Mouse (Mus musculus) adrenal gland, adult 8-10 months (tissue): ENCODE measurements at regions not wholly inside any gene's neighbourhood (a gene's known extent, or its start where the extent isn't known, plus 50 kb on each side); places are given as distances from the start of the nearest gene placed in this dataset.
"Not testable (repeated sequence)": the region's sequence is repeated elsewhere in the genome, so short reads cannot be mapped to it uniquely, and the experiment has no call there.

Experiments
- DNase-seq: peaks from one replicate; pipeline ENCODE4 v3.0.0; 2022

- DNase-seq, result no peak
These were observed 515.7 kb upstream of the Stxbp6 start for GRCm38 (mm10) chr12:45590191-45590590.

DNA sequence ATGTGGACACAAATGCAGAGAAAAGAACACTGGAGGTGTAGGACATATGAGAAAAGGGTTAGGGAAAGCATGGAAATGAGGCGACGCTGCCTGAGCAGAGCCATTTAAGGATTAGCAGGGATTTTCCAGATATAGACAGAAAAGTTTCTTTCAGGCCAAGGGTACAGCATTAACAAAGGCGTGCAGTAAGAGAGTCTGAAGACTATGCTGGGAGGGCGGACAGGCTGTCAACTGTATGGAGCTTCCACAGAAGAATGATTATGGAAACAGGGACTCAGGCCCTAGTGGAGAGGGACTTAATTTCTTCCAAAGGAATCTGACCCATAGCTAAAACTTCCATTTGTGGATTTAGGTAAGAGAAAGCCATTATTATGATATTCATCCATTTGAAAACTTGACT is 511.3 kb upstream of the Stxbp6 start:
- no peak for DNase-seq

- no peak for DNase-seq
These were observed 489.0 kb upstream of the Stxbp6 start for GRCm38 (mm10) chr12:45563325-45564030.

DNA sequence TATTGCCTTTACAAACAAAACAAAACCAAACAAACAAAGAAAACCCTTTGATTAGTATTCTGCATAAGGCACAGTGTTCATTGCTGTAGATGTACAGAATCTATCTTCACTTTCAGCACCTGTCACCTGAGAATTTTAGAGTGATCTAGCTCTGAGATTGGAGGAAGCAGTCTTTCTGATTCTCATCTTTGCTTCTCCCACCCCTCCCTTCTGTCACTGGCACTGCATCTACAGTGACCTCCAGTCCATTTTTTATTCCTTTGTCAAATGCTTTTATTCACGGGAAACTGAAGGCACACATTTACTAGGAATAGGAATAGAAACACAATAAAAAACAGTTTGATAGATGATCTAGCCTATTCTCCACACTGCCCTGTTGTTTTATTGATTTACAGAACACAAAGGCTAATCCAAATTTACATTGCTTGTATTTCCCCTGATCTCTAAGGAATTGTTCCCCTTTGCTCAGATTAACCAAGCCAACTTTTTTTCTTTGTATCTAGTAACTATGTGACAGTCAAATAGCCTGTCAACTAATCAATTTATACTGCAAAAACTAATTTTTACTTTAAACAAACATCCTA is 488.2 kb upstream of the Stxbp6 start:
- no peak for DNase-seq

DNA sequence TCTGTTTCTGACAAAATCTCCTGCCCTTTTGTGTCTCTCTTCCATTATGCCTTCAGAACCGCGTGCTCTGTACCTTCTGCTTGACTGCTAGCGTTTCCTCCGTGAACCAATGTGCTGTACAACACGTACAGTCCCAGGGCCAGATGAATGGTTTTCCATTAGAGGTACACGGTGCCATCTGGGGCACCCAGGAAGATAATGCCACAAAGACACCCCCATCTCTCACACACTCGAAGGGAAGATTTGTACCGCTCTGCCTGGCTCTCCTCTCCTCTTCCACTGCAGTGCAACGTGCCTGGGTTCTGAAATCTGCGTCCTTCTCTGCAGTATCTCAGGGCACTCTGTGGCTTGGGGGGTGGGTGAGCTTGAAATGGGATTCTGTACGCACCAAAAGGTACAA is 487.4 kb upstream of the Stxbp6 start:
- DNase-seq, result no peak

GRCm38 (mm10) chr12:45561362-45561761 is 486.9 kb upstream of the Stxbp6 start:
- no peak for DNase-seq

- DNase-seq, result not testable (repeated sequence)
These were observed 475.4 kb upstream of the Stxbp6 start for GRCm38 (mm10) chr12:45549906-45550305.

DNA sequence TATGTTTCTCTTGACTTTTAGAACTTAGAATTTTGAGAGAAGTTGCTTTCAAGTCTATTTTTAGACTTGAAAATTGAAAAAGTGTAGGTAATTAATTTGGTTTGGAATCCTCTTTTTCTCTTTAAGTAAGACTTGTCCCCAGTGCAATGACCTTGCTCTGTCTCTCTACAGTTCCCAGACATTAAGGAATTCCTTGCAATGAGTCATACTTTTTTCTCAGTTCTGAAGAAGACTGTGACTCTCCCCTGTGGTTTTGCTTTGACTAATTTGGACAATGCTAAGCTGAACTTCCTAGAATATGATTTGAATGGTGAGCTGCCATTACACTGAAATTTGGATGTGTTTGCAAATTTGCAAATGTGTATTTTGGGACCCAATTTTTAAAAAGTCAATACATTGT is 445.0 kb upstream of the Stxbp6 start:
- no peak for DNase-seq

GRCm38 (mm10) chr12:45514459-45514858 is 439.9 kb upstream of the Stxbp6 start:
- DNase-seq, result no peak

DNA sequence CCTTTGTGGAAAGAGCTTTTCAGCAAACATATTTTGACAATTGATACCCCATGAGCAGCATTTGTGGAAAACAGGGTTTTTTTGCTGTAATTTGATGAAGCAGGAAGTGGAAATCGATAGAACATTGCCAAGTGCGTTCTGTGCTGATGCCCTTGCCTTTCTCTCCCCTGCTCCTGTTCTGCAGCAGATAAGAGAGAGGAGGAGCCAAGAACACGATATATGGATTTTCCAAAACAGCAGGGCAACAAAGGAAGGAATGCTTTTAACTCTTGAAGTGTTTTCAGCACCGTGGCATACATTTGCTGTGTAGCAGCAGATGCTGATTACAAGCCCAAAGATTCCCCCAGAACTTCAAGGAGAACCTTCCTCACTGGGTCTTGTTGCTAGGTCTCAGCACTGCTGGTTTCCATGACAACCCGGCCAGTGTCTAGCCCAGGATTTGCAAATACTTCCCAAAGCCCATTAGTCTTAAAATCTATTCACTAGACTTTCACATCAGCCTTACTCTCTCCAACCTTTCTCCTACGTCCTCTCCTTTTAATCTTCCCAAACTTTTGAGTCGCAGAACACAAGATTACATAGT is 433.0 kb upstream of the Stxbp6 start:
- no peak for DNase-seq

- no peak for DNase-seq
These were observed 425.3 kb upstream of the Stxbp6 start for GRCm38 (mm10) chr12:45499834-45500233.

DNA sequence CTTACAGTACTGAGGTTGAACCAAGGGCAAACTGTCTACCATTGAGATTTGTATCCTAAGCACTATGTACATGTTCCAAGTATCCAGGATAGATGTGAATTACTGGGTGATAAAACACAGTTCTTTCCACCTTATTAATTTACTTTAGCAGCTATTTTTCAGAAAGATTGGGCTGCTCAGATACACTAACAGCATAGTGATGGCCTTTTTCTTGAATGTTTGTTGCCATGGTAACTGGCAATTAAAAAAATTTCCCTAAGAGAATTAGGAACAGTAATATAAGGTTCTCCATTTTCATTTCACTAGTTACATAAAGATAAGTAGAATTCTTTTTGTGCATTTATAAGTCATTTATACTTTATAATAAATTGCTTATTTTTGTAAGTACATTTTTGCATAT is 423.7 kb upstream of the Stxbp6 start:
- DNase-seq, result no peak

- no peak for DNase-seq
These were observed 414.5 kb upstream of the Stxbp6 start for GRCm38 (mm10) chr12:45489029-45489428.

DNA sequence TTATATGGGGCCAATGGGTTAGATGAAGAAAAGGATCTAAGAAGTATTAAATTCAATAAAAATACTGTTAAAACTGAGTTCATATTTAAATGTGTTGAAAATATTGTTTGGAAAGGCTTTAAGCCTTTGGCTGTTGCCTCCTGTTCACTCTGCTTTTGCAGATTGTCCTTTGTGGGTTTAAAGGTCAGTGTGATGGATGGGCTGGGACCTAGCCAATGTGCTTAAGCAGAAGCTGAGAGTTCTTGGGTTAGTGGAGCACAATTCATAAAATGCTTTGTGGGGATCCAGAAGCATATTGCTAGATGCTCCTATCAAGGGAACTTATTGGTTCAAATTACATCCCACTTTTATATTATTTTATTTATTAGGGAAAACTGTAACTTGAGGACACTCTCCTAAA is 402.4 kb upstream of the Stxbp6 start:
- peak; percentile 11 for DNase-seq

DNA sequence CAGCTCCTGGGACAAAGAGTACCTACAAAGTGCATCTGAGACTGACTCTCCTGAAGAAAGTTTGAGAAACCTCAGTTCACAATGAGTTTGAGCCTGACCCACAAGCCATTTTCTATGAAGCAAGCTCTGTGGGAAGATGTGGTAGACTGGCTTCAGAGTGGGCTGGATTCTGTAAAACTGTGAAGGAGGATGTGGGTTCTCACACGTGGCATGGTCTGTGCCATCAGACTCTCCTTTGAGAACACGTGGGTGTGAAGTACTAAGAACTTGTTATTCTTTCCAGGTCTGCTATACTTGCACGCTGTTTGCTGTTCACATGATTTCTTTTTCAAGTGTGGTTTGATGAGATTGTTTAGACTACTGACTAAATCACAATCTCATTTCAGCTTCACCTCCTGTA is 393.6 kb upstream of the Stxbp6 start:
- DNase-seq, result no peak

- no peak for DNase-seq
These were observed 392.5 kb upstream of the Stxbp6 start for GRCm38 (mm10) chr12:45467058-45467457.

DNA sequence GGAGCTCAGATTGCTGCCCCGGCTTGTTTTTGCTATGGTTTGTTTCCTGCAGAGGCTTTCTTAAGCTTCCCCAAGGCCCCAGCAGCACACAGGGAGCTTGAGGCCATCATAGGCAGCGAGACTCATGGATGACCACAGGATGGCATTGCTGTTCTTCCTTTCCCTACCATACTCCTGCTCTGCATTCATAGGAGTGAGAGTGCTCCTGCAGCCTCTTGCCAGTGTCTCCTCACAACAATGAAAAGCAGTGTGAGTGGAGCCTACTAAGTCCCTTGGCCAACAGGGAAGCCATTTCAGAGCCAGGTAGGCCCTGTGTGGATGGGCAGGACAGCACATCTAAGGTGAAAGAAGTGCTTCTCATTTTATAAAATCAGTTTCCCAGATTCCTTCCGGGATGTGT is 391.6 kb upstream of the Stxbp6 start:
- DNase-seq, result no peak

DNA sequence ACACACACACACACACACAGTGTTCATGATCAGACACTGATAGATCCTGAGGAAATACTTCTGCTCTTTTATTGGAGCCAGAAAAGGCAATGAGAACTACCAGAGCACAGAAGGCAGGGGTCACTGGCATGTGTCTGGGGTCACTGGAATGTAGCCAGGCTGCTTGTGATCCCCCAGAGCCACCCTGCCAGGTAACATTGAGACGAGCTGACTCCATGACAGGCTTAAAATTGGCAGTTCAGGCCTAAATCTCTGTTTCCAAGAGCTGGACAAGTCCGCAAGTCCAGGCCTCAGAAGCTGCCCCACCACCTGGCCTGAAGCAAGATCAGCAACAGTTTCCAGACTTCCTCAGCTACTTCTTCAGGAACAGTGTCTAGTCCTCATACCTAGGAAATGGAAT is 390.4 kb upstream of the Stxbp6 start:
- DNase-seq, result no peak

DNA sequence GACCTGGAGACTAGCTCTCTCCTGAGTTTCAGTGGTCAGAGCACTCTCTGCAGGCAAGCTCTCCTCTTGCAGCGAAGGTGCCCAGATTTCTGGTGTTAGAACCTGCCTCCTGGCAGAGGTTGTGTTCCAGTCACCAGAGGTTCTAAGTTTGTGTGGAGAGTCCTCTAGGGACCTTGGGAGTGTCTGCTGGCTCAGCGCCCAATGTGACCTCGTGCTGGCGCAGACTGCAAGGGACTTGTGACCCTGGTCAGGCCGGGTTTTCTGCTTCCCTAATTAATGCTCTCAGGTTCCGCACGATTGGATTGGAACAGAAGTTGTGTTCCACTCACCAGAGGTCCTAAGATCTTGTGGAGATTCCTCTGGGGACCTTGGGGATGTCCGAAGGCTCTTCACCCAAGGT is 384.2 kb upstream of the Stxbp6 start:
- not testable (repeated sequence) for DNase-seq

- DNase-seq, result peak; percentile 12
These were observed 369.1 kb upstream of the Stxbp6 start for GRCm38 (mm10) chr12:45443512-45444190.

- no peak for DNase-seq
These were observed 368.0 kb upstream of the Stxbp6 start for GRCm38 (mm10) chr12:45442474-45442873.

DNA sequence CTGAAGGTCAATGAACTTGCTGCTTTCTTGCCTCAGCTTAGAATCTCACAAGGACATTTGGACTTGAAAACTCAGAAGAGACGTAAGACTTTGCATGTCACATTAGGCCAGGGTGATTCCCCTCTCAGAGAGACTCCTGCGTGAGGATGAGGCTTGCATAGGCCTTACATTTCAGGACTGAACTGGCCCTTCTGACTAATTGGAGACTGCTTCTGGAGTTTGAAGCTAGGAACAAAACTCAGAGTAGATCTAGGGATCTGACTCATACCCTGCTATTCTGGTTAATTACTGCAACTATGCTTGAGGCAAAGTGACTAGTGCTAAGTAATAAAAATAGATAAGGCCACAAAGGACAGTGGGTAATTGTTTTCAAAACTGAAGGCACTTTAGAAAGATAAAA is 365.2 kb upstream of the Stxbp6 start:
- DNase-seq, result no peak

- DNase-seq, result no peak
These were observed 362.8 kb upstream of the Stxbp6 start for GRCm38 (mm10) chr12:45437271-45437670.

- no peak for DNase-seq
These were observed 324.9 kb upstream of the Stxbp6 start for GRCm38 (mm10) chr12:45399436-45399835.
